Mouse (Mus musculus) heart, postnatal 0 days (tissue): Measurements from ENCODE around the gene Tgfbr3. TPM values are rescaled to one million over a fixed set of nuclear protein-coding genes. Genes with fewer than 3 reads are reported as not detected.
A peak's percentile ranks its signal among the peaks of the same experiment; 100 is the strongest.

ENCODE experiments used
- ATAC-seq: fragments of 200-750 bp; cut with Nextera tagmentation; 2 replicates; pipeline ENCODE4 v1.8.0; 2017; ENCODE audit warnings: low read depth, moderate number of reproducible peaks, moderate library complexity; ENCODE audit not compliant: insufficient read depth
- DNase-seq: peaks from one replicate; pipeline ENCODE4 v3.0.0-alpha.2; 2016; ENCODE audit warnings: low spot score
- H3K27ac ChIP-seq: fragments of 300-500 bp; sonication (generic); 2 replicates; pipeline ENCODE4 v1.5.1; 2014; ENCODE audit warnings: low read depth, mild to moderate bottlenecking
- H3K27me3 ChIP-seq: fragments of 300-500 bp; sonication (generic); 2 replicates; pipeline ENCODE4 v1.6.1; 2014; ENCODE audit warnings: low read length, mixed read lengths; ENCODE audit not compliant: control insufficient read depth, insufficient read depth
- H3K36me3 ChIP-seq: fragments of 300-500 bp; sonication (generic); replicated peaks from 2 replicates; pipeline ENCODE4 v1.6.1; 2014; ENCODE audit warnings: low read length, mixed read lengths; ENCODE audit not compliant: control insufficient read depth, insufficient read depth
- H3K4me1 ChIP-seq: fragments of 300-500 bp; sonication (generic); 2 replicates; pipeline ENCODE4 v1.6.1; 2014; ENCODE audit warnings: antibody characterized with exemption; ENCODE audit not compliant: control insufficient read depth, insufficient read depth
- H3K4me2 ChIP-seq: fragments of 300-500 bp; sonication (generic); 2 replicates; pipeline ENCODE4 v1.6.1; 2014; ENCODE audit warnings: low read depth, mild to moderate bottlenecking, low read length, moderate library complexity
- H3K4me3 ChIP-seq: fragments of 300-500 bp; sonication (generic); 2 replicates; pipeline ENCODE4 v1.5.1; 2014; ENCODE audit warnings: low read depth, low read length
- H3K9ac ChIP-seq: fragments of 300-500 bp; sonication (generic); replicated peaks from 2 replicates; pipeline ENCODE4 v1.6.1; 2014; ENCODE audit warnings: low read depth, low read length, mixed read lengths
- H3K9me3 ChIP-seq: fragments of 300-500 bp; sonication (generic); replicated peaks from 2 replicates; pipeline ENCODE4 v1.6.1; 2016; ENCODE audit warnings: low read length; ENCODE audit not compliant: control insufficient read depth
- CTCF ChIP-seq: IDR thresholded peaks from 2 replicates; pipeline ENCODE4 v1.5.1; 2016; ENCODE audit warnings: antibody characterized with exemption, control low read depth, low read depth
- EP300 ChIP-seq: IDR thresholded peaks from 2 replicates; pipeline ENCODE4 v1.6.1; 2016; ENCODE audit warnings: antibody characterized with exemption, low read depth
- WGBS: fragments of 180-500 bp; shearing (Covaris S2); extraction: QIAGEN DNeasy Blood & Tissue Kit; methylation state at CpG from one replicate; pipeline ENCODE4 v1.1.7; 2014; 5-methylcytosine and 5-hydroxymethylcytosine counted together
- polyA plus RNA-seq: library from polyadenylated mRNA; unstranded; fragments of >200 nt; fragmentation: Nextera tagmentation; extraction: Ambion mirVana; gene quantifications from 2 replicates; pipeline ENCODE4 v1.2.1, GENCODE M21; 2015
- total RNA-seq: library from RNA; depleted of rRNA; stranded (reverse); fragments of >200 nt; gene quantifications from 2 replicates; pipeline ENCODE4 v1.2.3, GENCODE M21; 2014; ENCODE audit warnings: low replicate concordance

Tgfbr3 gene
- total and polyA plus RNA-seq, 2 experiments from 2014 or later, result 11.8 to 60.6 TPM

DNA sequence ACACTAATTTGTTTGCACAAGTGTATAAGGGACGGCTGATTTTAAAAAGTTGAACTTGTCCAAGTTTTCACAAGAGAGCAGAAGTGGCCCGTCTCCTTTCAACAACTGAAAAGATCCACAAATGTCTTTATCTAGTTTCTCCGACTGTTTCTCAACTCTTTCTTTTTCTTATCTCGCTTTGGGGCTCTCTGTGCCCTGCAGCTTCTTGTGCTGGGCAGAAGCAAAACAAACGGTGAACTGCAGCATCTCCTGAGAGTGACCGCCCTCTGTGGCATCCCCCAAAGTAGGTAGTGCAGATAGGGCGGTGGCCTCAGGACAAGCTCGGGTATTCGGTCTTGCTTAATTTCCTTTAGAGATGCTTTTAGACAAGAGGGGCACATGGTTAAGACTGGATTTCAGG is 96.3 kb downstream of the Tgfbr3 start:
- H3K4me3 ChIP-seq, result no peak overlapping the region
- H3K4me2 ChIP-seq, result no peak overlapping the region
- H3K27me3 ChIP-seq, result no peaks in the 10 kb centered on the region
- 60% methylated on average over 9 of the region's 9 CpGs for WGBS
- no peaks in the 10 kb centered on the region for H3K36me3 ChIP-seq
- ATAC-seq (no peak), DNase-seq (no peak)
- no peak overlapping the region for H3K27ac ChIP-seq
- TF ChIP-seq CTCF (no peak), EP300 (no peak)
- H3K9me3 ChIP-seq, result no peaks in the 10 kb centered on the region
- no peaks in the 10 kb centered on the region for H3K4me1 ChIP-seq
- H3K9ac ChIP-seq, result no peak overlapping the region

GRCm38 (mm10) chr5:107192372-107192771 is 97.1 kb downstream of the Tgfbr3 start:
- Histone ChIP-seq H3K4me2 (no peak overlapping the region), H3K27ac (no peak overlapping the region), H3K27me3 (no peaks in the 10 kb centered on the region), H3K4me3 (no peak overlapping the region), H3K4me1 (no peaks in the 10 kb centered on the region), H3K9me3 (no peaks in the 10 kb centered on the region), H3K9ac (no peak overlapping the region), H3K36me3 (no peaks in the 10 kb centered on the region)
- DNase-seq, result no peak
- no peak for TF ChIP-seq EP300
- TF ChIP-seq CTCF, result no peak
- WGBS, result 90% methylated on average over 7 of the region's 7 CpGs
- no peak for ATAC-seq

GRCm38 (mm10) chr5:107188551-107188950 is 100.9 kb downstream of the Tgfbr3 start:
- TF ChIP-seq CTCF (no peak), EP300 (no peak)
- Histone ChIP-seq H3K27me3 (no peaks in the 10 kb centered on the region), H3K9ac (no peak overlapping the region), H3K4me3 (no peak overlapping the region), H3K36me3 (no peaks in the 10 kb centered on the region), H3K9me3 (no peaks in the 10 kb centered on the region), H3K27ac (no peak overlapping the region), H3K4me1 (peaks cover 7% of the 10 kb centered on the region), H3K4me2 (no peak overlapping the region)
- 82% methylated on average over 10 of the region's 10 CpGs for WGBS
- DNase-seq, result no peak
- ATAC-seq, result no peak

GRCm38 (mm10) chr5:107186206-107186605 is 103.2 kb downstream of the Tgfbr3 start:
- no peak overlapping the region for H3K4me2 ChIP-seq
- no peaks in the 10 kb centered on the region for H3K9me3 ChIP-seq
- 84% methylated on average over 3 of the region's 3 CpGs for WGBS
- no peaks in the 10 kb centered on the region for H3K27me3 ChIP-seq
- peaks cover 14% of the 10 kb centered on the region for H3K4me1 ChIP-seq
- no peak for TF ChIP-seq CTCF
- H3K36me3 ChIP-seq, result no peaks in the 10 kb centered on the region
- DNase-seq, result no peak
- ATAC-seq, result no peak
- H3K4me3 ChIP-seq, result no peak overlapping the region
- no peak overlapping the region for H3K27ac ChIP-seq
- no peak overlapping the region for H3K9ac ChIP-seq

DNA sequence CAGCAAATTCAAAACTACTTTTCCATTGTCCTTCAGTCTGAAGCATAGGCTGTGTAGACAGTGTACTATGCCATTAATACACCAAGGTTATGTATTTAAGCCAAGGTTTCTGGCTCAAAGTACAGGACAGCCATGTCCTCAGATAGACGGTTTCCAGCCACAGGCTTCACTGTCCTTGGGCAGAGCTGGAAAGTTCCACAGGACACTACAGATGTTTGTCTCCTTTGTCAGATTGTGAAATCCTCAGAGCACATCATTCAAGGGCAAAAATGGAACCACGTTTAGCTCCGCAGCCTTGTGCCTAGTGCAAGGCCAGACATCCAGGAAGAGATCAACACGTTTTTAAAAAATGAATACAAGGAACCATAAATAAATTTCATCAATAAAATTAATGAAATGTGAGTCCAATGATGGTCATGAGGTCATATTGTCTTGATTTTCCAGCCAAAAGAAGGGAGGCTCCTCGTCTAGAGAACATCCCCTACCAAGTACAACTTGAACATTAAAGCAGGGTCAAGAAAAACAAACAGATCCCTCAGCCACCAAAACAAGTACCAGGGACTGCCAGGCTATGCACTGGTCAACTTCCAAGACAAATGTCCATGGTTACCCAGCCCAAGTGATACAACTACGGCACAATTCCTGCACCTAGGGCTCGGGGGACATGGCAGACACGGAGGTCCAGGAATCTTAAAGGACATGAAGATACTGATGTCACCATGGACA is 105.1 kb downstream of the Tgfbr3 start:
- no peak for DNase-seq
- Histone ChIP-seq H3K4me1 (peaks cover 16% of the 10 kb centered on the region), H3K36me3 (no peaks in the 10 kb centered on the region), H3K9ac (no peak overlapping the region), H3K27me3 (no peaks in the 10 kb centered on the region), H3K4me2 (no peak overlapping the region), H3K9me3 (no peaks in the 10 kb centered on the region), H3K27ac (0 out of 2 replicates have a peak overlapping the region, but pooled peaks have one; percentile 34), H3K4me3 (no peak overlapping the region)
- no peak for ATAC-seq
- TF ChIP-seq CTCF, result no peak
- TF ChIP-seq EP300, result no peak
- WGBS, result 79% methylated on average over 8 of the region's 8 CpGs

DNA sequence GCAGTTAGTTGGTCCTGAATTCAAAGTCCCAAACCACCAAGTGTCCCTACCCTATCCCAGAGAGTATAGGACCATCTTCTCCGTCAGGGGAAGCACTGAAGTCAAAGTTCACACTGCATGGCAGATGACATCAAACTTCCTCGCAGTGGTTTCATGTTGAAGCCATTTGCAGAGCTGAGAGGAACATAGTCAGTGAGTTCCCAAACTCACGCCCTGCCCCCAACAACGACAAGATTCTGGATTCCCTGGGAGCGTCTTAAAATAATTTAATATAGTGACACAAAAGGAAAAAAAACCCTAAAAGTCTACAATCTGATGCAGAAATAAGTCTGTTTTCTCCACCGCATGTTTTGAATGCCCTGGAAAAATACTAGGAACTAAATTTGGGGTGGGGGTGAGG is 105.9 kb downstream of the Tgfbr3 start:
- ATAC-seq (no peak), DNase-seq (no peak)
- Histone ChIP-seq H3K9ac (no peak overlapping the region), H3K27me3 (no peaks in the 10 kb centered on the region), H3K4me1 (peaks cover 16% of the 10 kb centered on the region), H3K27ac (no peak overlapping the region), H3K9me3 (no peaks in the 10 kb centered on the region), H3K4me3 (no peak overlapping the region), H3K4me2 (no peak overlapping the region), H3K36me3 (no peaks in the 10 kb centered on the region)
- TF ChIP-seq EP300 (no peak), CTCF (no peak)
- WGBS, result 66% methylated on average over 6 of the region's 6 CpGs
